Mouse (Mus musculus) intestine, postnatal 0 days (tissue): ENCODE measurements around the gene F830045P16Rik. TPM values are rescaled to one million over a fixed set of nuclear protein-coding genes. Genes with fewer than 3 reads are reported as not detected.

Experiments
- ATAC-seq: fragments of 200-750 bp; cut with Nextera tagmentation; 2 replicates; pipeline ENCODE4 v1.8.0; 2017; ENCODE audit warnings: mild to moderate bottlenecking, moderate TSS enrichment, moderate library complexity
- H3K27ac ChIP-seq: fragments of 300-500 bp; sonication (generic); 2 replicates; pipeline ENCODE4 v1.5.1; 2014; ENCODE audit warnings: mild to moderate bottlenecking, low read depth, low read length, moderate library complexity
- H3K27me3 ChIP-seq: fragments of 300-500 bp; sonication (generic); replicated peaks from 2 replicates; pipeline ENCODE4 v1.6.1; 2014; ENCODE audit warnings: low read length, mixed read lengths; ENCODE audit not compliant: control insufficient read depth, insufficient read depth
- H3K36me3 ChIP-seq: fragments of 300-500 bp; sonication (generic); 2 replicates; pipeline ENCODE4 v1.6.1; 2014; ENCODE audit warnings: mild to moderate bottlenecking, moderate library complexity; ENCODE audit not compliant: control insufficient read depth, insufficient read depth
- H3K4me1 ChIP-seq: fragments of 300-500 bp; sonication (generic); replicated peaks from 2 replicates; pipeline ENCODE4 v1.6.1; 2014; ENCODE audit warnings: antibody characterized with exemption, low read length, mixed read lengths; ENCODE audit not compliant: control insufficient read depth, insufficient read depth
- H3K4me2 ChIP-seq: fragments of 300-500 bp; sonication (generic); replicated peaks from 2 replicates; pipeline ENCODE4 v1.6.1; 2014; ENCODE audit warnings: low read depth, mild to moderate bottlenecking, moderate library complexity
- H3K4me3 ChIP-seq: fragments of 300-500 bp; sonication (generic); 2 replicates; pipeline ENCODE4 v1.5.1; 2014; ENCODE audit warnings: low read depth, low read length
- H3K9ac ChIP-seq: fragments of 300-500 bp; sonication (generic); 2 replicates; pipeline ENCODE4 v1.6.1; 2014; ENCODE audit warnings: mild to moderate bottlenecking, low read depth, low read length
- H3K9me3 ChIP-seq: fragments of 300-500 bp; sonication (generic); 2 replicates; pipeline ENCODE4 v1.6.1; 2016; ENCODE audit warnings: mixed run types; ENCODE audit not compliant: control insufficient read depth
- CTCF ChIP-seq: sonication (generic); IDR thresholded peaks from 2 replicates; pipeline ENCODE4 v1.5.1; 2016; ENCODE audit warnings: low read depth, mild to moderate bottlenecking, control low read depth, antibody characterized with exemption, moderate library complexity
- WGBS: fragments of 180-500 bp; shearing (Covaris S2); extraction: QIAGEN DNeasy Blood & Tissue Kit; methylation state at CpG from one replicate; pipeline ENCODE4 v1.1.7; 2014; 5-methylcytosine and 5-hydroxymethylcytosine counted together
- polyA plus RNA-seq: library from polyadenylated mRNA; unstranded; fragments of >200 nt; fragmentation: Nextera tagmentation; extraction: Ambion mirVana; gene quantifications from 2 replicates; pipeline ENCODE4 v1.2.1, GENCODE M21; 2015

The F830045P16Rik gene
- not detected in 2 replicates for polyA plus RNA-seq

- no peaks in the 10 kb centered on the region for H3K36me3 ChIP-seq
- H3K4me1 ChIP-seq = no peaks in the 10 kb centered on the region
- H3K4me3 ChIP-seq = no peak within 1 kb of the TSS
- no peak within 1 kb of the TSS for H3K9ac ChIP-seq
- ATAC-seq = no peak
- no peaks in the 10 kb centered on the region for H3K27me3 ChIP-seq
- no peak within 1 kb of the TSS for H3K4me2 ChIP-seq
- no peak within 1 kb of the TSS; the same call in 1 of the 2 replicates for H3K27ac ChIP-seq
- WGBS = 79% methylated on average over 2 of the region's 2 CpGs
- no peaks in the 10 kb centered on the region for H3K9me3 ChIP-seq
- TF ChIP-seq CTCF = no peak
Measured at GRCm38 (mm10) chr2:129536377-129536776, at the start of gene F830045P16Rik. Gene F830045P16Rik, minus strand, starts transcription at chr2:129536602.

- no peaks in the 10 kb centered on the region for H3K27me3 ChIP-seq
- H3K4me2 ChIP-seq = no peak overlapping the region
- no peak for TF ChIP-seq CTCF
- no peak for ATAC-seq
- H3K4me1 ChIP-seq = no peaks in the 10 kb centered on the region
- no peaks in the 10 kb centered on the region for H3K36me3 ChIP-seq
- H3K9ac ChIP-seq = no peak overlapping the region
- 82% methylated on average over 11 of the region's 11 CpGs for WGBS
- H3K9me3 ChIP-seq = no peaks in the 10 kb centered on the region
- no peak overlapping the region for H3K4me3 ChIP-seq
- H3K27ac ChIP-seq = no peak overlapping the region
Measured at GRCm38 (mm10) chr2:129585904-129586514, 49.6 kb upstream of the F830045P16Rik start.

- WGBS = 26% methylated on average over 1 of the region's 1 CpGs
- Histone ChIP-seq H3K27ac (no peak overlapping the region), H3K9ac (no peak overlapping the region), H3K9me3 (no peaks in the 10 kb centered on the region), H3K27me3 (no peaks in the 10 kb centered on the region), H3K4me2 (no peak overlapping the region), H3K4me3 (no peak overlapping the region), H3K36me3 (no peaks in the 10 kb centered on the region), H3K4me1 (no peaks in the 10 kb centered on the region)
- TF ChIP-seq CTCF = no peak
- ATAC-seq = no peak
Measured at GRCm38 (mm10) chr2:129584905-129585304, 48.5 kb upstream of the F830045P16Rik start.

GRCm38 (mm10) chr2:129582261-129582660 lies 45.9 kb upstream of the F830045P16Rik start:
- no peaks in the 10 kb centered on the region for H3K27me3 ChIP-seq

GRCm38 (mm10) chr2:129581826-129582225 lies 45.4 kb upstream of the F830045P16Rik start:
- H3K4me3 ChIP-seq = no peak overlapping the region
- TF ChIP-seq CTCF = no peak
- H3K27ac ChIP-seq = no peak overlapping the region
- H3K9me3 ChIP-seq = no peaks in the 10 kb centered on the region
- H3K27me3 ChIP-seq = no peaks in the 10 kb centered on the region
- WGBS = 56% methylated on average over 3 of the region's 3 CpGs
- H3K36me3 ChIP-seq = no peaks in the 10 kb centered on the region
- H3K4me1 ChIP-seq = no peaks in the 10 kb centered on the region
- no peak overlapping the region for H3K4me2 ChIP-seq
- H3K9ac ChIP-seq = no peak overlapping the region
- ATAC-seq = no peak

More at GRCm38 (mm10) chr2:129582261-129582660, 45.9 kb upstream of the F830045P16Rik start:
- Histone ChIP-seq H3K9ac (no peak overlapping the region), H3K4me3 (no peak overlapping the region), H3K4me1 (no peaks in the 10 kb centered on the region), H3K36me3 (no peaks in the 10 kb centered on the region), H3K9me3 (no peaks in the 10 kb centered on the region), H3K4me2 (no peak overlapping the region), H3K27ac (no peak overlapping the region)
- TF ChIP-seq CTCF = no peak
- WGBS = 81% methylated on average over 4 of the region's 4 CpGs
- no peak for ATAC-seq

GRCm38 (mm10) chr2:129580656-129581055 lies 44.3 kb upstream of the F830045P16Rik start:
- Histone ChIP-seq H3K4me2 (no peak overlapping the region), H3K27ac (no peak overlapping the region), H3K9ac (no peak overlapping the region), H3K36me3 (no peaks in the 10 kb centered on the region), H3K9me3 (no peaks in the 10 kb centered on the region), H3K4me3 (no peak overlapping the region), H3K4me1 (no peaks in the 10 kb centered on the region), H3K27me3 (no peaks in the 10 kb centered on the region)
- no peak for ATAC-seq
- TF ChIP-seq CTCF = no peak
- WGBS = 79% methylated on average over 4 of the region's 4 CpGs
